Mouse (Mus musculus) G1E (cell line): Measurements from ENCODE around the gene Alg2. TPM values are rescaled to one million over a fixed set of nuclear protein-coding genes. Genes with fewer than 3 reads are reported as not detected.
A peak's percentile ranks its signal among the peaks of the same experiment; 100 is the strongest.

Source experiments
- ATAC-seq: 2 replicates; pipeline ENCODE4 v1.8.0; 2016; ENCODE audit warnings: mild to moderate bottlenecking; ENCODE audit not compliant: insufficient number of reproducible peaks, poor library complexity, low FRiP score, severe bottlenecking; ENCODE audit errors: extremely low read depth
- DNase-seq: peaks from one replicate; pipeline ENCODE4 v3.0.0; 2012; ENCODE audit warnings: low spot score
- H3K27me3 ChIP-seq: 2 replicates; pipeline ENCODE4 v1.6.1; 2012; ENCODE audit warnings: mild to moderate bottlenecking, low read length, inconsistent platforms; ENCODE audit not compliant: insufficient read depth
- H3K36me3 ChIP-seq: replicated peaks from 2 replicates; pipeline ENCODE3; 2012; ENCODE audit warnings: mild to moderate bottlenecking, inconsistent platforms
- H3K4me1 ChIP-seq: 2 replicates; pipeline ENCODE4 v1.6.1; 2012; ENCODE audit warnings: low read depth, low read length, inconsistent platforms, mixed read lengths; ENCODE audit not compliant: insufficient read depth
- H3K4me3 ChIP-seq: 2 replicates; pipeline ENCODE4 v1.5.1; 2012; ENCODE audit warnings: low read depth, mild to moderate bottlenecking, inconsistent platforms, low read length, moderate library complexity, mixed read lengths
- H3K9me3 ChIP-seq: replicated peaks from 2 replicates; pipeline ENCODE4 v1.6.1; 2012; ENCODE audit warnings: inconsistent platforms
- CTCF ChIP-seq: IDR thresholded peaks from 2 replicates; pipeline ENCODE4 v1.5.1; 2012; ENCODE audit warnings: low read depth, low read length, inconsistent platforms, mixed read lengths
- GATA1 ChIP-seq: IDR thresholded peaks from 2 replicates; pipeline ENCODE4 v1.6.1; 2012; ENCODE audit warnings: borderline replicate concordance, low read length, inconsistent platforms, mixed read lengths
- GATA2 ChIP-seq: IDR thresholded peaks from 2 replicates; pipeline ENCODE4 v1.6.1; 2012; ENCODE audit warnings: low read depth, low read length, inconsistent platforms, borderline replicate concordance
- POLR2AphosphoS5 ChIP-seq: IDR thresholded peaks from 2 replicates; pipeline ENCODE4 v1.6.1; 2012; ENCODE audit warnings: low read depth, low read length, inconsistent platforms; ENCODE audit not compliant: insufficient replicate concordance
- TAL1 ChIP-seq: conservative IDR thresholded peaks from 2 replicates; pipeline ENCODE4 v1.6.1; 2012; ENCODE audit warnings: low read depth, low read length, inconsistent platforms, mixed read lengths
- polyA plus RNA-seq: library from polyadenylated mRNA; stranded (reverse); fragments of >175 nt; gene quantifications from 2 replicates; pipeline ENCODE4 v1.2.3, GENCODE M21; 2012
- total RNA-seq, 2 experiments: library from RNA; stranded (forward) in 1 of 2; stranded (reverse) in 1 of 2; fragments of 200-1000 nt in 1 of 2; fragments of >200 nt in 1 of 2; fragmentation: Nextera tagmentation in 1 of 2; gene quantifications; 2 replicates each; pipeline ENCODE4 v1.2.3; 2014 to 2017

Alg2 gene
- total and polyA plus RNA-seq, 3 experiments, result 12.1 to 57.4 (median 15.2) TPM

DNA sequence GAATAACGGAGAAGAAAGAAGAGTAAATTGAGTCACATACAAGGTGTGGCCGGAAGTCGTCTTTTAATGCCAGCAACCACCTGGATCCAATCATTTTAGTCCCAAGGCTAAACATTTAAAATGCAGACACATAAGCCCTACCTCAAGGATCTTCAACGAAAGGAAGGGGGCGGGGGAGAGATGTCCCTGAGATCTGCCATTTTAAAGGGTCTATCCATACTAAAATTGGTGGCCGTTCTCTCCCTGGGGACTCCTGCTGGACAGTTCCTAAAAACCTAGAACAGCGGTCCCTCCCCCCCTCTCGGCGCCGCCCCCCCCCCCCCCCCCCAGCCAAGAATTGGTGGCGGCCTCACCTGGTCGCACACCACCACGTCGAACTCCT lies 556 bp downstream of the Alg2 start:
- peak overlapping the region; percentile 98 for H3K4me3 ChIP-seq
- H3K36me3 ChIP-seq, result peaks cover 69% of the 10 kb centered on the region
- ATAC-seq, result no peak
- H3K4me1 ChIP-seq, result peaks cover 45% of the 10 kb centered on the region
- no peaks in the 10 kb centered on the region for H3K9me3 ChIP-seq
- TF ChIP-seq CTCF, result no peak
- no peak for TF ChIP-seq TAL1
- peak; percentile 59 for DNase-seq
- H3K27me3 ChIP-seq, result no peaks in the 10 kb centered on the region

DNA sequence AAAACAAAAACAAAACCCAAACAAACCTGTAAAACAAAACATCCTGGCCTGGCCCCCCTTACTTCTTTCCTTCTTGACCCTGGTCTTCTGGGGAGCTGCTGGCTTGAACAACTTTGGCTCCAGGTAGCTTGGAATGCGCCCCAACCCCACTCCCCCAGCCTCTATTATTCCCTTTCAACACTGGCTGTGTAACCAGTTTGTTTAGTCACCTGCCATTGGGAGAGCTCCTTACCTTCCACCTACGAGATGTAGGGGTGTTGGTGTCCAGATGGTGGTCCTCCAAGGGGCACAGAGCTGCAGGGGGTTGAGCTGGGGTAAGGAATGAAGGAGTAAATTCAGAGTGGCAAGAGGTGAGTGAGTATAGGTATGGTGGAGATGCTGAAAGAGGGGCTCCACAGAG lies 6.9 kb downstream of the Alg2 start:
- no peak for ATAC-seq
- no peak for DNase-seq
- Histone ChIP-seq H3K9me3 (no peaks in the 10 kb centered on the region; the same call in 1 of the 2 replicates), H3K4me1 (peaks cover 12% of the 10 kb centered on the region), H3K27me3 (no peaks in the 10 kb centered on the region), H3K36me3 (peaks cover 64% of the 10 kb centered on the region), H3K4me3 (no peak overlapping the region)
- TF ChIP-seq POLR2AphosphoS5 (no peak), GATA2 (no peak)

DNA sequence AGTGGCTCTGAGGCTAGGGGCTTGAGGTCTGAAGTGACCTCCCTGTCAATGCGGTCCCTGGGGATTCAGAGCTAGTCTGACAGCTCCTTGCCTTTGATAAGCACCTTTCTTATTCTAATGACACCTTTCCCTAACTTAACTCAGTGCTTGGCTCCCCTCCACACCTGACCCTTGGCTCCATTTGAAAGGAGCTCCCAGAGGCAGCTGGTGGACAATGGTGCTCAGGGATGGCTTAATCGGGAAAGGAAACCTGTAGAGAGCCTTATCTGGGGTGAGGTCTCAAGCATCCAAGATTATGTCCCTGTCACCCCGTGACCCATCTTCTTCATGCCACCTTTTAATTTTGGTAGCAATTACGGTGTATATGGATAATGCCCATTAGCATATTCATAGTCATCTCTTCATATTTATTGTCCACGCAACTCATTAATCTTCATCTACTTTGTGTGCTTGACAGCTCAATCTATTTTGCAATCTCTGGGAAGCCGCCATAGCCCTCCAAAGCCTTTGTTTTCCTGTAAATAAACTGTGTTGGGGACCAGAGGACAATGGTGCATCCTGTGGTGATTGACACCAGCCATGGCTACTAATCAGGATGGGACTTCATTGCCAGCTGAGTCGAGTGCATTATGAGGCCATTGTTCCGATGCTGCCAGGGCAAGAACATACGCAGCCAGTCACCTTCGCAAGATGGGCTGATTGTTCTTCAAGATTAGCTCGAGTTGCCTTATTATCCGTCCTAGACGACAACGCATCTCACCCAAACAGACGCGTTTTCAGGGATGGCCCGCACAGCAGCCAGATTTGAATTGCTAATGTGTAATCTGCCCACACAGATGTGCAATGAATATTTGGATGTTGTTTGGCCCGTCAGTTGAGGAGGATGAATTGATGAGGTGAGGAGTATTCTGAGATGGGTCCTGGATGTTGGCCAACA lies 24.3 kb downstream of the Alg2 start:
- 0 out of 2 replicates have a peak, but pooled peaks cover 2% of the 10 kb centered on the region for H3K27me3 ChIP-seq
- ATAC-seq, result no peak
- DNase-seq, result no peak
- H3K4me3 ChIP-seq, result no peak overlapping the region
- H3K4me1 ChIP-seq, result no peaks in the 10 kb centered on the region
- H3K36me3 ChIP-seq, result no peaks in the 10 kb centered on the region
- TF ChIP-seq CTCF, result no peak
- TF ChIP-seq GATA1, result no peak
- no peak for TF ChIP-seq POLR2AphosphoS5
- no peak for TF ChIP-seq TAL1
- no peak for TF ChIP-seq GATA2
- no peaks in the 10 kb centered on the region for H3K9me3 ChIP-seq

DNA sequence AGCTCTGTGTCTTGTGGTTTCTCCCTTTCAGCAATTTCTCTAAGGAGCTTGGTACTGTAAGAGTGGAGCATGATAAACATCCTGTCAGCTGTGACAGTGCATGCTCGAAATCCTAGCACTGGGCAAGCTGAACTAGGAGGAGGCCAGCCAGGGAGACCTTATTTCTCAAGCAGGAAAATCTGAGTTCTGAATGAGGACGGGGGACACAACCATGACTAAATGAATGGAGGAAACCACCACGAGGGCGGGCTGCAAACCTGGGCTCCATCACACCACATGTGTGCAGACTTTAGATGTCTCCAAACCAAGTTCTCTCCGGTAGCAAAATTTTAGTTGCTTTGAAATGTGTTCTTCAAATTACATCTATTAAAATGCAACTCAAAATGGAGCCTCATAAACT lies 25.0 kb downstream of the Alg2 start:
- no peaks in the 10 kb centered on the region for H3K36me3 ChIP-seq
- H3K4me1 ChIP-seq, result no peaks in the 10 kb centered on the region
- DNase-seq (no peak), ATAC-seq (no peak)
- H3K27me3 ChIP-seq, result 0 out of 2 replicates have a peak, but pooled peaks cover 2% of the 10 kb centered on the region
- TF ChIP-seq GATA1 (no peak), GATA2 (no peak)
- H3K9me3 ChIP-seq, result no peaks in the 10 kb centered on the region
- no peak overlapping the region for H3K4me3 ChIP-seq

DNA sequence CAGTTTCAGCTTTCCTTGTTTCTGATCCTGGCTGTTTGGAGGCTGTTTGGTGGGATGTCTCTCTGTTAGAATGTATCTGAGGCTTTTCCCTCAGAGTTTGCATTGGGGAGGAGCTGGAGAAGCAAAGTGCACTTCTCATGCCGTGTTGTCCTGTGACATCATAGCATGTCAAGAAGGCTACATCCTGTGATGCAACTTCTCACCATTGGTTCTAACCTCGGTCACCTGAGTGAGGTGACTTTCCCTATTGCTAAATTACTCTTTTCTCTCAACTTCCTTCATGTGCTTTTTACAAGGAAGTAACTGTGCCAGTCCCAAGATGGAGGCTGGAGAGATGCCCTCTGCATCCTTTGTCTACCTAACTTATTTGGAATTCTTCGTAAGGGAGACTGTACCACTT lies 25.6 kb downstream of the Alg2 start:
- ATAC-seq (no peak), DNase-seq (no peak)
- Histone ChIP-seq H3K4me3 (no peak overlapping the region), H3K36me3 (no peaks in the 10 kb centered on the region), H3K27me3 (0 out of 2 replicates have a peak, but pooled peaks cover 2% of the 10 kb centered on the region), H3K9me3 (no peaks in the 10 kb centered on the region), H3K4me1 (no peaks in the 10 kb centered on the region)
- TF ChIP-seq GATA2, result no peak
- TF ChIP-seq GATA1, result no peak

DNA sequence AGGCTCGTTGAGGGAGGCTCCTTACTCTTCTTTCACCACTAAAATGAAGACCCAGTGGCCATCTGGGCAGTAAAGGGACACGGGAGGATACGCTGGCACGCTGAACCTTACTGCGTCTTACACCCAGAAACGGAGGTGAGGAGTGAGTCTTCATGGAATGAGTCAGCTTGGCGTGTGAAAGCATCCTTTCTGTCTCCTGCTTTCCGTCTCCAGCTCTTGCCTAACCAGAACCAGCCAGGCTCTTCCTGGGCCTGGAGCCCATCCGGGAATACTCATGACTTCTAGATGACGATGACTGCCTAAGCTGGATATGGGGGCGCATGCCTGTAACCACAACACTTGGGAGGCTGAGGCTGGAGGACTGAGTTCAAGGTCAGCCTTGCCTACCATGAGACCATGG lies 33.2 kb downstream of the Alg2 start:
- DNase-seq (no peak), ATAC-seq (no peak)
- Histone ChIP-seq H3K4me3 (no peak overlapping the region), H3K27me3 (0 out of 2 replicates have a peak, but pooled peaks cover 2% of the 10 kb centered on the region), H3K4me1 (peaks cover 10% of the 10 kb centered on the region), H3K9me3 (no peaks in the 10 kb centered on the region), H3K36me3 (no peaks in the 10 kb centered on the region)
- TF ChIP-seq POLR2AphosphoS5 (no peak), GATA1 (no peak), CTCF (no peak), TAL1 (no peak), GATA2 (no peak)

DNA sequence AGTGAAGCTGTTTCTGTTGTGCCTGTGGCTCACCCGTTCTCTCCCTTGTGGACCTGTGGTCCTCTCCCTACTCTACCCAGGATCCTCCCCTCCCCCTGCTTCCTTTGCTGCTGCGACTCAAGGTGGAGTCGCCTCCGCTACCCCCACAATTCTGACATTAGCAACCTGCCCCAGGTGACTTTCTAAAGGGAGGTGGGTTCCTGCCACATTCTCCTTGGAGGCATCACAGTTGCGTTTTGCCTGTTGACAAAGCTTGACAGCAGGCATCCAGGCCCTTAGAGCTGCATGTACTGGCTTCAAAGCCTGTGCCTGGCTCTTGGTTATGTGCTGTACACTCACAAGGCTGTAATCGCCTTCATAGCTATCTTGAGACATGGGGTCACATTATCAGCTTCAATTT lies 35.2 kb downstream of the Alg2 start:
- TF ChIP-seq CTCF, result no peak
- no peak for TF ChIP-seq GATA1
- TF ChIP-seq POLR2AphosphoS5, result no peak
- TF ChIP-seq TAL1, result no peak
- TF ChIP-seq GATA2, result no peak
- no peak for ATAC-seq
- no peak for DNase-seq
- Histone ChIP-seq H3K9me3 (no peaks in the 10 kb centered on the region), H3K4me1 (peaks cover 10% of the 10 kb centered on the region), H3K27me3 (no peaks in the 10 kb centered on the region), H3K36me3 (no peaks in the 10 kb centered on the region), H3K4me3 (no peak overlapping the region)
